Mouse (Mus musculus) embryonic fibroblast, embryonic 13.5 days (primary cell): ENCODE results near the gene Gm9833. TPM values are rescaled to one million over a fixed set of nuclear protein-coding genes. Genes with fewer than 3 reads are reported as not detected.
"Not testable (repeated sequence)": the region's sequence is repeated elsewhere in the genome, so short reads cannot be mapped to it uniquely, and the experiment has no call there.

Source experiments
- H3K27ac ChIP-seq: 2 replicates; pipeline ENCODE4 v1.5.1; 2012; ENCODE audit warnings: low read length, control low read depth, inconsistent platforms; ENCODE audit not compliant: insufficient read depth
- H3K4me1 ChIP-seq: 2 replicates; pipeline ENCODE4 v1.6.1; 2011; ENCODE audit warnings: low read length; ENCODE audit not compliant: control insufficient read depth, insufficient read depth
- H3K4me3 ChIP-seq: 2 replicates; pipeline ENCODE4 v1.5.1; 2011; ENCODE audit warnings: mild to moderate bottlenecking, control low read depth, low read length; ENCODE audit not compliant: insufficient read depth
- CTCF ChIP-seq: IDR thresholded peaks from 2 replicates; pipeline ENCODE4 v1.5.1; 2011; ENCODE audit warnings: mild to moderate bottlenecking, control low read depth, low read length, moderate library complexity, borderline replicate concordance; ENCODE audit not compliant: insufficient read depth
- POLR2A ChIP-seq: IDR thresholded peaks from 2 replicates; pipeline ENCODE4 v1.6.1; 2011; ENCODE audit warnings: low read depth, mild to moderate bottlenecking, control low read depth, low read length, moderate library complexity
- polyA plus RNA-seq: library from polyadenylated mRNA; stranded (reverse); fragments of >200 nt; gene quantifications from 2 replicates; pipeline ENCODE4 v1.2.4, GENCODE M21; 2011; ENCODE audit warnings: low read depth; ENCODE audit not compliant: missing spikeins, insufficient read length

Gm9833 gene
- polyA plus RNA-seq: 5.2 and 5.7 TPM in 2 replicates

DNA sequence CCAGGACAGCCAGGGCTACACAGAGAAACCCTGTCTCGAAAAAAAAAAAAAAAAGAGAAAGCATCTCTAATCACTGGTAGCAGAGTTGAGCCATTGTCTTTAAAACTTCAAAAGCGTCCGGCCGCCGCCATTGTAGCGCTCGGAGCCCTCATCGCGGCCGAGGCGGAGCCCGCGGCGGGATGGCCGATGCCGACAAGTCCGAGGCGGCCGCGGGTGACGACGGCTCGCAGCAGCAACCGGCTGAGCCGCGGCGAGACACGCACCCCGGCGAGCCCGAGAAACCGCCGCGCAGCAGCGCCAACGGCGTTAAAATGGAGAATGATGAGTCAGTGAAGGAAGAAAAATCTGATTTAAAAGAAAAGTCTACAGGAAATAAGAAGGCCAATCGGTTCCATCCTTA is at the start of gene Gm9833:
Gene Gm9833, plus strand, starts transcription at position 117 of the 400 bp plus-strand sequence.
- H3K4me3 ChIP-seq, H3K27ac ChIP-seq, H3K4me1 ChIP-seq: not testable (repeated sequence)

DNA sequence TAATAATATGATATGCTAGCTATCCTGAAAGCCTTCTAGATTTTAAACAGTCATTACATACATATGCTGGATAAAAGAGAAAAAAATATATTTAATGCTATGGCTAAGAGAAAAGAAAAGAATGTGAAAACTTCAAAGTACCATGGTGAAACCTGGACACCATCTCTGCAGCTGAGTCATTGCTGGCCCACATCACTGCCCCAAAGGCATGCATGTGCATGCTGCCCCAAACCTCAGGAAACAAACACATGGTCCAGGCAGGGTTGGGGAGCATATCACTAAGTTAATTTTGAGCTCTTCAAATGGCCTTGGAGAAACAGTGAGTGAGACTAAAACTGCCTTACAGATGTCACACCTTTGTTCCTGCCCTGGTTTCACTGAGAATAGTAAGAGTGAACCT is 17.8 kb upstream of the Gm9833 start:
- H3K4me1 ChIP-seq: no peaks in the 10 kb centered on the region
- H3K4me3 ChIP-seq: no peak overlapping the region
- TF ChIP-seq POLR2A (no peak), CTCF (no peak)
- no peak overlapping the region for H3K27ac ChIP-seq

DNA sequence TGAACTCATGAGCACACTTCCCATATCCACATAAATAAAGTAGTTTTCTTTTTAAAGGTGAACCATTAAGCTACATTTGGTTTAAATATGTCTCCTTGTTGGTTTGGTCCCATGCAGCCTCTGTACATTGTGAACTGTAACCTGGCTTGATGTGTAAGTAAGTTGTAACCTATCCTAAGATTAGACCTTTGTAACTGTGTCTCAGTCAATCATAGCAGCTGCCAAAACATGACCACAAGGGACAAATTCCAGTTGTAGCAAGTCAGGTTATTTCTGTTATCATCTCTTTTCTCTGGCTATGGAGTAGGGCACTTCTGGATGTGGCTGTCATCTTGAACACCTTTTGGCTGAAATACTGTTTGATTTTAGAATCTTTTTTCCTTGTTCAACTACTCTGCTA is 12.1 kb upstream of the Gm9833 start:
- TF ChIP-seq POLR2A (no peak), CTCF (no peak)
- Histone ChIP-seq H3K4me1 (no peaks in the 10 kb centered on the region), H3K4me3 (no peak overlapping the region), H3K27ac (no peak overlapping the region)

DNA sequence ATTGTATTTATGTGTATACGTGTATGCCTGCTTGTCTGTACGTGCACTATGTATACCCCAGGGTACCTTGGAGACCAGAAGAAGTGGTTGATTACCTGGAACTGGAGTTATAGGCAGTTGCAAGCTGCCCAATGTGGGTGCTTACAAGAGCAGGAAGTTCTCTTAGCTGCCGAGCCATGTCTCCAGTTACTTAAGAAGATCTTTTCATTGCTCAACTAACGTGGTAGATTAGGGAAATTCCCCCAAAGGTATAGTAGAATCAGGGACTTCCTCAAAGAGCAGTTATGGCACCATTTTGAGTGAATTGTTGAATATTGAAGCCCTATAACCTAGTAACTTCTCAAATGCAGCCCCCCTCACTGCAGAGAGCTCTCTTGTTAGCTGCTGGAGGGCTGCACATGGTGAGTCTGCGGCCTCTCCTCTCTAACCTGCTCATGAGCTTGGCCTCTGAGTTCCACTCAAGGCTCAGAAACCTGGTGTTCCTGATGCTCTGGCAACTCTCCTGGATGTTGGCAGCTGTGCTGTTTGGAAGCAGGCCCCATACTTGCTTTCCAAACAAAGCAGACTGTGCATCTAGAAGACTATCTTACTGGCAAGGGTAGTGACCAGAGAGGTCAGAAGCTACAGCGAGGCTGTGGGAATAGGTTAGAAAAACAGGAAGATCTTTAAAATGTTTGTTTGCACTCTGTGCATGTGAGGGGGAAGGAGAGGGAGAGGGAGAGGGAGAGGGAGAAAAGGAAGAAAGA is 10.6 kb upstream of the Gm9833 start:
- TF ChIP-seq POLR2A (no peak), CTCF (no peak)
- Histone ChIP-seq H3K4me1 (no peaks in the 10 kb centered on the region), H3K4me3 (no peak overlapping the region), H3K27ac (no peak overlapping the region)

DNA sequence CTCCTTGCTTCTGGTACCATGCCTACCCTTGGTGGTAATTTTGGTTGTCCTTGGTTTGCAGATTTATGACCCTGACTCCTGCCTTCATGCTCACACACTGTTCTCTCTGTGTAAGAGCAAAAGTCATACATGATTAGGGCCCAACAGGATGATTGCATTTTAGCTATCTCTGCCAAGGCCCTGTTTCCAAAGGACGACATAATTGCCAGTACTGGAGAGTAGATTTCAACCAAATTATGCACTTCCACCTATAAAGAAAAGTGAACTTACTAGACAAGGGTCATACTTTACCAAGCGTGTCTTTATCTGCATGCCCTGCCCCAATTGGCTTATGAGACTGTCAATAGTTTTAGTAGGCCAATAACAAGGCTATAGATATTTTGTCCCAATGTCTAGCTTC is 9.8 kb upstream of the Gm9833 start:
- no peak overlapping the region for H3K4me3 ChIP-seq
- H3K4me1 ChIP-seq: peaks cover 2% of the 10 kb centered on the region; the same call in 1 of the 2 replicates
- TF ChIP-seq CTCF: no peak
- no peak for TF ChIP-seq POLR2A
- H3K27ac ChIP-seq: no peak overlapping the region

DNA sequence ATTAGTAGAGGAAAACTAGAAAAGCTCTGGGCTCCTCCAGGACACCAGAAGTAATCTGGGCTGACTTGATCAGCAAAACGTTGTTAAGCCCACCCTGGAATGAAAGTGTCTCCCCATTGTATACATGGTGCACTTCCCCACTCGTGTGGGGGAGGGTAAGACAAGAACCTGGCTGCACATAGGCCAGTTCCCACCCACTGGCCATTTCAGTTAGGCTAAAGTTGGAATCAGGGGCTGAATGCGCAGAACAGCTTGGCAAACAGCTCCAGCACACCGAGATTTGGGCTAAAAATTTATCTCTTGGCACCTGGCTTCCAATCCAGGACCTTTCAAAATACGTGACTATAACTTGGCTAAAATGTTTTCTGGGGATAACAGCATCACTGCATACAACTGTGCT is 6.6 kb upstream of the Gm9833 start:
- H3K4me3 ChIP-seq: no peak overlapping the region
- TF ChIP-seq CTCF (no peak), POLR2A (no peak)
- H3K27ac ChIP-seq: no peak overlapping the region
- H3K4me1 ChIP-seq: peaks cover 2% of the 10 kb centered on the region; the same call in 1 of the 2 replicates

DNA sequence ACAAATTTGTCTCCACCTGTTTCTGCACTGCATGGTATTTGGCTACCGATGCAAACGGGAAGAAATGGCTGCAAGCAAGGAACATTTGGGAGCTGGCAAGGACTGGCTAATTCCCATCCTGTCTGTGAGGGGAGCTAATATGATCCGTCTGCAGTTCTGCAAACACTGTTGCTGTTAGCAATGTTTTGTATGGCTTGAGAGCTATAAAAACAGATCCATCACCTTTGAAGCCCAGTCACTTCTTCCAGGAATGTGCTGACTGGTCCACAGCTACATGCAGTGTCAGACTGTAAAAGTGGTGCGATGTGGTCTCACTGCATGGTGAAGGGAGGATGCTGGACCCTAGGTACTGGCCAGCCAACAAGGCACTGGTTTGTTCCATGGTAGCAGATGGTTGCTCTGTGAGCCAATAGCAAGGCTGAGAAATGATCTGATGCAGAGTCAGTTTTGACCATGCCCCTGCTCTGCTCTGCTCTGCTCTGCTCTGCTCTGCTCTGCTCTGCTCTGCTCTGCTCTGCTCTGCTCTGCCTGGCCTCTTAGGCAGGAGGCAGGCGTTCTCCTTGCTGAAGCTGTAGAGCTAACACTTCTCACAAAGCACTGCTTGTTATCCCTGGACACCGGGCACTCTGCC is 5.9 kb upstream of the Gm9833 start:
- Histone ChIP-seq H3K27ac (peak overlapping the region; percentile 23; the same call in 1 of the 2 replicates), H3K4me1 (peaks cover 2% of the 10 kb centered on the region; the same call in 1 of the 2 replicates), H3K4me3 (no peak overlapping the region)
- TF ChIP-seq POLR2A (no peak), CTCF (no peak)

DNA sequence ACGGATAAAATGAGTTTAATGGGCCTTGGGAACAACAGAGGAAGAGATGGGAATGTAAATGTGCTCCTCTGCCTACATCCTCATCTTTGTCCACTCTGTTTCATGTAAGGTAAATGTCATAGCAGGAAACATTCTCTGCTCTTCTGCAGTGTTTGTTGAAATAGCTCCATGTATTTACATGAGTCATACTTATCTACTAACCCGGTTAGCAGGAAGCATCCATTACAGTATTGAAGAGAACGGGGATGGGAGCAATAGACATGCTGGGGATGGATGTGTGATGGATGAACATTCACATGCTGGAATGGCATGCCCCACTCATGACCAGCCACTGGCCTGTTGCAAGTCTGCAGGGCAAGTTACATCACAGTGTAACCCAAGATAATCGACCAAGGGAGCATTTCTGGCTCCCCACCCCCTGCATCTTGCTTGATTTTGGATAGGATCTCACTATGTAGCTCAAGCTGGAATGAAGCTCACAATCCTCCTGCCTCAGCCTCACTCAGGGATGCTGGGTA is 5.3 kb upstream of the Gm9833 start:
- peaks cover 2% of the 10 kb centered on the region; the same call in 1 of the 2 replicates for H3K4me1 ChIP-seq
- H3K4me3 ChIP-seq: no peak overlapping the region
- H3K27ac ChIP-seq: peak overlapping the region; percentile 23; the same call in 1 of the 2 replicates
- no peak for TF ChIP-seq POLR2A
- no peak for TF ChIP-seq CTCF

DNA sequence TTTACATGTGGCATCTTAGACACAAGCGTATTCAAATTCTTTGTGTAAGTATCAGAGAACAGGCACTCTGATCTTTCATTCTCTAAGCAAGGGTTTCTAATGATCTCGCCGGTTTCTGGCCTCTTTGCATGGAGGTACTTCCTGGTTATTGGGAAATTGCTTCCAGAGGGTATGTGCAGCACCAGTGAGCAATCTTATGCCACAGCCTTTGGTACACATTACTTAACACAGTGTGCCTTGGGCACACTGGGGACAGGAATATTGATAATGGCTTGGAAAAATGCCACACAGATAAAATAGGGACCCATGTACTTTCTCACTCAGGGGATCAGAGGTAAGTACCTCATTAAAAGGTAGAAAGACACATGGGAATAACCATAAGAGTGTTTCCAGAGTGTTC is 3.8 kb upstream of the Gm9833 start:
- H3K27ac ChIP-seq: no peak overlapping the region
- no peak overlapping the region for H3K4me3 ChIP-seq
- TF ChIP-seq POLR2A (no peak), CTCF (no peak)
- H3K4me1 ChIP-seq: peaks cover 2% of the 10 kb centered on the region; the same call in 1 of the 2 replicates
